Mouse (Mus musculus): ENCODE data around the gene Ssbp4.

GRCm38 (mm10) chr8:70630532-70631381 lies 22.1 kb upstream of the Ssbp4 start:
- TF ChIP-seq CTCF (IDR thresholded peaks at IDR 0.05; ENCODE audit: insufficient read depth, low read length) (no peak), POLR2A (IDR thresholded peaks at IDR 0.05; ENCODE audit: borderline replicate concordance, extremely low read depth, low read depth, low read length) (no peak)
